Comparison of ENCODE assay signal across 10 mouse cellular contexts in the genomic region with DNA sequence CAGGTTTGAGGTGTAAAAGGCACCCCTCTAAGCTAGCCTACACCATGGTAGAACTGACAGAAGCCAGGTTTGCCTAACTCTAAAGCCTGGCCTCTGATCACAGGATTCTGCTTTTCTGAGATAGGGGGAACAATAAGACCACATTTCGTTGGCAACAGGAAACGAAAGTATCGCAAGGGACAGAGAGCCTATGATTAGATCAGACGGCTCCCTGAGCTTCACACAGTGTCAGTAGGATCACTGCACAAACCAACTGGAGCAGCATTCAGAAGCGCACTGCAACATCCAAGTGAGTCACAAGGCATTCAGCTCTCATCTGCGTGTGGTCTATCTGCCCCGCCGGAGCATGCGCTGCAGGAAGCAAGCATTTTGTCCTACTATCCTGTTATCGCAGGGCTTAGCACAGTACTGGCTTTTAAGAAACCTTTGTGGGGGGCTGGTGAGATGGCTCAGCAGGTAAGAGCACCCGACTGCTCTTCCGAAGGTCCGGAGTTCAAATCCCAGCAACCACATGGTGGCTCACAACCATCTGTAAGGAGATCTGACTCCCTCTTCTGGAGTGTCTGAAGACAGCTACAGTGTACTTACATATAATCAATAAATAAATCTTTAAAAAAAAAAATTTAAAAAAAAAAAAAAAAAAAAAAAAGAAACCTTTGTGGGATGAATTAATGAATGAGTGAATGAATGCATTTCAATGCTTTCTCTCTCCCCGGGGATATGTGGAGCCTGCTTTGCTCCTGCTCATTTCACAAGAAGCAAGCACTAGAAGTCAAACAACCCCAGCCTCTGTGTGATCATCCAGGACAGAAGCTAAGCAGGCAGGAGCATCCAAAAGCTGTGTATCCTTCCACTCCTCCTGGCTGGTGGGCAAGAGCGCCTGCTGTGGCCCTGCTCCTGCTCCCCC. TPM values are rescaled to one million over a fixed set of nuclear protein-coding genes. Genes with fewer than 3 reads are reported as not detected.
DNase-seq lines count a peak whose midpoint lies in the region; ATAC-seq lines count a peak whose summit lies in the region.
"Had no signal": no experiment of that assay in that cellular context is flagged by ENCODE, and none has a peak within 500 bp of the region (broad histone marks: within the 10 kb centered on the region; RNA-seq: fewer than 3 reads in every experiment).

No protein-coding gene starts in this region.

- peak; percentile 14 to 17 for DNase-seq in cerebellum, postnatal 36 days
- DNase-seq in cerebellum, adult 11 months: no peak
- DNase-seq in midbrain, embryonic 10.5 days (ENCODE audit: low spot score): no peak
- DNase-seq in midbrain, embryonic 14.5 days: no peak
- no peak for DNase-seq in heart, embryonic 10.5 days (ENCODE audit: low spot score)
- peak; percentile 67 for DNase-seq in splenic B cell, adult 2 months (ENCODE audit: low read depth, low spot score)
- no peak for DNase-seq in adrenal gland, adult (ENCODE audit: inconsistent age in 2 of 2, low spot score in 1 of 2)
- no peak for DNase-seq in urinary bladder, postnatal 36 days (ENCODE audit: low spot score in 2 of 2)

- peaks cover 8% of the 10 kb centered on the region for H3K4me1 ChIP-seq in midbrain, embryonic 10.5 days
- no peaks in the 10 kb centered on the region for H3K4me1 ChIP-seq in midbrain, embryonic 14.5 days (ENCODE audit: control insufficient read depth, insufficient read depth, low read length)
- peaks cover 14% of the 10 kb centered on the region for H3K4me1 ChIP-seq in heart, embryonic 10.5 days

- no peak overlapping the region for H3K4me2 ChIP-seq in midbrain, embryonic 14.5 days (ENCODE audit: low read length)
- H3K4me2 ChIP-seq: limb, embryonic 13.5 days had no signal

- H3K9me3 ChIP-seq in midbrain, embryonic 10.5 days (replicated peaks): no peaks in the 10 kb centered on the region
- H3K9me3 ChIP-seq in midbrain, embryonic 14.5 days (ENCODE audit: control insufficient read depth, low read length): no peaks in the 10 kb centered on the region
- no peaks in the 10 kb centered on the region for H3K9me3 ChIP-seq in heart, embryonic 10.5 days
- H3K9me3 ChIP-seq: limb, embryonic 13.5 days had no signal

- H3K27me3 ChIP-seq in midbrain, embryonic 10.5 days (ENCODE audit: low read depth, poor library complexity, severe bottlenecking): 0 out of 2 replicates have a peak, but pooled peaks cover 5% of the 10 kb centered on the region
- H3K27me3 ChIP-seq in midbrain, embryonic 14.5 days (ENCODE audit: control insufficient read depth, insufficient read depth, low read length): no peaks in the 10 kb centered on the region
- 0 out of 2 replicates have a peak, but pooled peaks cover 10% of the 10 kb centered on the region for H3K27me3 ChIP-seq in heart, embryonic 10.5 days (ENCODE audit: insufficient read depth, poor library complexity, severe bottlenecking)
- no peaks in the 10 kb centered on the region for H3K27me3 ChIP-seq in splenic B cell, adult 2 months (ENCODE audit: control insufficient read depth, insufficient read depth, low read length, poor library complexity, severe bottlenecking)
- H3K27me3 ChIP-seq: limb, embryonic 13.5 days had no signal

- H3K4me3 ChIP-seq in midbrain, embryonic 10.5 days: no peak overlapping the region
- H3K4me3 ChIP-seq in midbrain, embryonic 14.5 days (replicated peaks; ENCODE audit: low read depth, low read length): no peak overlapping the region
- peak overlapping the region; percentile 12; the same call in 1 of the 2 replicates for H3K4me3 ChIP-seq in heart, embryonic 10.5 days
- H3K4me3 ChIP-seq: erythroblast, embryonic 14.5 days; limb, embryonic 13.5 days had no signal

- WGBS in midbrain, embryonic 10.5 days: 81% methylated on average over 15 of the region's 15 CpGs
- WGBS in midbrain, embryonic 14.5 days: 80% methylated on average over 15 of the region's 15 CpGs
- whole genome bisulfite sequencing in heart, embryonic 10.5 days: 61% methylated on average over 15 of the region's 15 CpGs

- H3K27ac ChIP-seq in midbrain, embryonic 10.5 days (replicated peaks): peak overlapping the region; percentile 24; the same call in 1 of the 2 replicates
- H3K27ac ChIP-seq in midbrain, embryonic 14.5 days (replicated peaks; ENCODE audit: low read depth, low read length): no peak overlapping the region
- H3K27ac ChIP-seq in heart, embryonic 10.5 days: no peak overlapping the region
- H3K27ac ChIP-seq: limb, embryonic 13.5 days had no signal

- no peaks in the 10 kb centered on the region for H3K36me3 ChIP-seq in midbrain, embryonic 10.5 days
- H3K36me3 ChIP-seq in midbrain, embryonic 14.5 days (ENCODE audit: control insufficient read depth, insufficient read depth, low read length): no peaks in the 10 kb centered on the region
- H3K36me3 ChIP-seq in heart, embryonic 10.5 days: no peaks in the 10 kb centered on the region
- no peaks in the 10 kb centered on the region for H3K36me3 ChIP-seq in splenic B cell, adult 2 months (ENCODE audit: control insufficient read depth, insufficient read depth, low read length, poor library complexity, severe bottlenecking)
- H3K36me3 ChIP-seq: limb, embryonic 13.5 days had no signal

- no peak overlapping the region for H3K9ac ChIP-seq in midbrain, embryonic 14.5 days (replicated peaks; ENCODE audit: low read length)
- H3K9ac ChIP-seq: limb, embryonic 13.5 days had no signal

- no peak for ATAC-seq in midbrain, embryonic 14.5 days (ENCODE audit: low FRiP score, low TSS enrichment)

RNA-seq across cellular contexts. Expression of a gene that starts 37.6 kb away (rescaled TPM):
- 14.9 and 28.9 TPM in 2 replicates for polyA plus RNA-seq in midbrain, embryonic 10.5 days (2016; fragmentation: Nextera tagmentation; extraction: Ambion mirVana)
- 82.8 and 114 TPM in 2 replicates for polyA plus RNA-seq in midbrain, embryonic 14.5 days (2014; fragmentation: Nextera tagmentation; extraction: Ambion mirVana)
- 3.4 and 3.9 TPM in 2 replicates for polyA plus RNA-seq in heart, embryonic 10.5 days (2016; fragmentation: Nextera tagmentation; extraction: Ambion mirVana)

Comparison
In these comparisons a context has a peak if more than half of its experiments do, and no peak if none do; other contexts are left out.
1. DNase-seq: peak in cerebellum, postnatal 36 days (2 of 2) and splenic B cell, adult 2 months (single experiment); none in cerebellum, adult 11 months (single experiment), midbrain, embryonic 10.5 days (single experiment), midbrain, embryonic 14.5 days (single experiment), heart, embryonic 10.5 days (single experiment), adrenal gland, adult (0 of 2) and urinary bladder, postnatal 36 days (0 of 2).